Mouse (Mus musculus): ENCODE data around the gene Pdcd5. TPM values are rescaled to one million over a fixed set of nuclear protein-coding genes. Genes with fewer than 3 reads are reported as not detected.

Gene Pdcd5
- polyA plus RNA-seq, 1 experiment from 2014 or later = 109 TPM

DNA sequence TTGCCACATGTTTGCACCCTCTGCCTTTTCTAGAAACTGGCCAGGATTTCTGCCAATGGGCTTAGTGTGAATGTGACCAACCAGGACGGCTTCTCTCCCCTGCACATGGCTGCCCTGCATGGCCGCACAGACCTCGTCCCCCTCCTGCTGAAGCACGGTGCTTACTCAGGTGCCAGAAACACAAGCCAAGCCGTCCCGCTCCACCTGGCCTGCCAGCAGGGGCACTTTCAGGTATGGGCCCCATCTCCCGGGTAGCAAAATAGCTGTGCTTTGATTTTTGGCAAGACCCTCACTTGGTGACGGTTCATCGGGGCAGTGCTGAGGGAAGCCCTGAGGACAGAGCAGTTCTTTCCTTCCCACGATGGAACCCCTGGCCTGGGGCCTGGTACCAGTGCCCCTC, 19.9 kb downstream of the Pdcd5 start:
- Histone ChIP-seq H3K4me1 (ENCODE audit: control insufficient read depth, low read depth, low read length) (no peaks in the 10 kb centered on the region), H3K9ac (ENCODE audit: low read depth, low read length) (no peak overlapping the region), H3K36me3 (ENCODE audit: control insufficient read depth, insufficient read depth) (peaks cover 42% of the 10 kb centered on the region), H3K9me3 (replicated peaks; ENCODE audit: control insufficient read depth, low read length) (no peaks in the 10 kb centered on the region), H3K27ac (ENCODE audit: low read length) (no peak overlapping the region), H3K4me2 (ENCODE audit: low read depth, low read length) (no peak overlapping the region), H3K4me3 (ENCODE audit: low read depth, low read length) (no peak overlapping the region), H3K27me3 (ENCODE audit: control insufficient read depth, insufficient read depth, low read depth, low read length) (no peaks in the 10 kb centered on the region)
- WGBS (ENCODE audit: insufficient replicate concordance) = 89% methylated on average over 10 of the region's 10 CpGs
- ATAC-seq (ENCODE audit: low read depth) = no peak

DNA sequence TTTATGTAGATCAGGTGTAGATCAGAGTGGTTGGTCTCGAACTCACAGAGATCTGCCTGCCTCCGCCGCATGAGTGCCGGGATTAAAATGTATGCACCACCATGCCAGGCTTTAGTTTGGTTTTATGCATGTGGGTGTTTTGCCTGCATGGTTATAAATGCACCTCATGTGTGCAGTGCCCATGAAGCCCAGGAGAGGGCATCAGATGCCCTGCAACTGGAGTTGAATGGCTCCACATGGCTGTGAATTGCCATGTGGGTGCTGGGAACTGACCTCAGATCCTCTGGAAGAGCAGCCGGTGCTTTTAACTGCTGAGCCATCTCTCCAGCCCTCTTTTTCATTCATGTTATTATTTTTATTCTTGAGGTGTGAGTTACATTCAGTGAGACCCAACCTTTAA, 21.3 kb downstream of the Pdcd5 start:
- no peaks in the 10 kb centered on the region for H3K4me1 ChIP-seq (ENCODE audit: control insufficient read depth, low read depth, low read length)
- H3K9me3 ChIP-seq (replicated peaks; ENCODE audit: control insufficient read depth, low read length) = no peaks in the 10 kb centered on the region
- no peak overlapping the region for H3K27ac ChIP-seq (ENCODE audit: low read length)
- H3K27me3 ChIP-seq (ENCODE audit: control insufficient read depth, insufficient read depth, low read depth, low read length) = no peaks in the 10 kb centered on the region
- peaks cover 38% of the 10 kb centered on the region for H3K36me3 ChIP-seq (ENCODE audit: control insufficient read depth, insufficient read depth)
- H3K4me2 ChIP-seq (ENCODE audit: low read depth, low read length) = no peak overlapping the region
- ATAC-seq (ENCODE audit: low read depth) = no peak
- WGBS (ENCODE audit: insufficient replicate concordance) = 89% methylated on average over 5 of the region's 5 CpGs
- H3K9ac ChIP-seq (ENCODE audit: low read depth, low read length) = no peak overlapping the region
- no peak overlapping the region for H3K4me3 ChIP-seq (ENCODE audit: low read depth, low read length)

DNA sequence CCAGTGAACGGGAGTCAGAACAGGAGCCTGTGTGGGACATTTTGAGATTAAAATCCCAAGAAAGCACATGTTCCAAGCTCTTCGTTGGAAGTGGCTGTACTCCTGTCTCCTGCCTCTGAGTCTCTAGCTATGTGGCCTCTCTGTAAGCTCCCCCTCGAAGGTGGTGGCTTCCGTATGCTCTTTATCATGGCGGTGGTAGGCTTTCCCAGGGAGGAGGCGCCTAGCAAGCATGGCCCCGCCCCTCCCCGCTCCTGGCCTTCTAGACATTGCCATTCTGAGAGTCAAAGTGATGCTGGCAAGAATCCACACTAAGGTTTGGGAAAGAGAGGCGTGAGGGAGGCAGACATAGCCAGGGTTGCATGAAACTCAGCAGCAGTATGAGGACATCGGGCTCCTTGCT, 24.7 kb downstream of the Pdcd5 start:
- H3K4me3 ChIP-seq (ENCODE audit: low read depth, low read length) = no peak overlapping the region
- H3K27ac ChIP-seq (ENCODE audit: low read length) = no peak overlapping the region
- no peak overlapping the region for H3K4me2 ChIP-seq (ENCODE audit: low read depth, low read length)
- peaks cover 28% of the 10 kb centered on the region for H3K36me3 ChIP-seq (ENCODE audit: control insufficient read depth, insufficient read depth)
- no peaks in the 10 kb centered on the region for H3K9me3 ChIP-seq (replicated peaks; ENCODE audit: control insufficient read depth, low read length)
- WGBS (ENCODE audit: insufficient replicate concordance) = 82% methylated on average over 10 of the region's 10 CpGs
- H3K9ac ChIP-seq (ENCODE audit: low read depth, low read length) = no peak overlapping the region
- H3K27me3 ChIP-seq (ENCODE audit: control insufficient read depth, insufficient read depth, low read depth, low read length) = no peaks in the 10 kb centered on the region
- ATAC-seq (ENCODE audit: low read depth) = no peak
- H3K4me1 ChIP-seq (ENCODE audit: control insufficient read depth, low read depth, low read length) = no peaks in the 10 kb centered on the region

DNA sequence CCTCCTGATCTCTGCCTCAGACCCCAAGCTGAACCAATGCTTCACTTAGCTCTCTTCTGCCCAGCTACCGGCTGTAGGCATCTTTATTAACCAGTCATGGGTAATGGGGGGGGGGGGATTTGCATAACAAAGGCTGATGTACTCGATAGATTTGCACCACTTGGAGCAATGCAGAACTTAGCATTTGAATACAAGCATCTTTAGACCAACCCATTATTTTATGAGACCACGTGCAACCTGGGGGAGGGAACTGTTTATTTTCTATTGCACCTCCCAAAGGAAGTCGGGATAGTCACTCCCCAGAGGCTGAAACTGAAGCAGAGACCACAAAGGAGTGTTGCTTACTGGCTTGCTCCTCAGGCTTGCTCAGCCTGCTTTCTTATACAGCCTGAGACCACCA, 29.8 kb downstream of the Pdcd5 start:
- no peaks in the 10 kb centered on the region for H3K4me1 ChIP-seq (ENCODE audit: control insufficient read depth, low read depth, low read length)
- no peaks in the 10 kb centered on the region for H3K9me3 ChIP-seq (replicated peaks; ENCODE audit: control insufficient read depth, low read length)
- no peak overlapping the region for H3K4me3 ChIP-seq (ENCODE audit: low read depth, low read length)
- ATAC-seq (ENCODE audit: low read depth) = no peak
- H3K36me3 ChIP-seq (ENCODE audit: control insufficient read depth, insufficient read depth) = peaks cover 30% of the 10 kb centered on the region
- no peaks in the 10 kb centered on the region for H3K27me3 ChIP-seq (ENCODE audit: control insufficient read depth, insufficient read depth, low read depth, low read length)
- WGBS (ENCODE audit: insufficient replicate concordance) = 75% methylated on average over 4 of the region's 4 CpGs
- no peak overlapping the region for H3K4me2 ChIP-seq (ENCODE audit: low read depth, low read length)
- H3K27ac ChIP-seq (ENCODE audit: low read length) = no peak overlapping the region
- H3K9ac ChIP-seq (ENCODE audit: low read depth, low read length) = no peak overlapping the region

DNA sequence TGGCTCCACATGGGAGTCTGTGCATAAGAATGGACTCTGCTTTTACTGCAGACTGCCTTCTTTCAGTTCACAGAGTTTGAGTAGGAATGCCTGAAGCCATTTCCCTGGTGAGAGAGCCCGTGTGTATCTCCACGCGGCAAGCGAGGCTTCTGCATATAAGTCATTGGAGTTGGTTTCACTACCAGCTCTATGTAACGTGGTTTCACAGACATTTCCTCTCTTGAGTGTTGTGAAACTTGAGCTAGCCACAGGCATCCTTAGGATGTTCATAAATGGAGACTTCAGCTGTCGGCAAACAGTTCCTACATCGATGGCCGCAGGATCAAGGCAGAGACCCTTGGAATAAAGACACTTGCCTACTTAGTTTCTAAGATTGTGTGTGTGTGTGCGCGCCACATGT, 38.1 kb downstream of the Pdcd5 start:
- no peak for ATAC-seq (ENCODE audit: low read depth)
- no peak overlapping the region for H3K4me3 ChIP-seq (ENCODE audit: low read depth, low read length)
- H3K4me2 ChIP-seq (ENCODE audit: low read depth, low read length) = no peak overlapping the region
- no peak overlapping the region for H3K27ac ChIP-seq (ENCODE audit: low read length)
- no peaks in the 10 kb centered on the region for H3K9me3 ChIP-seq (replicated peaks; ENCODE audit: control insufficient read depth, low read length)
- no peaks in the 10 kb centered on the region for H3K27me3 ChIP-seq (ENCODE audit: control insufficient read depth, insufficient read depth, low read depth, low read length)
- WGBS (ENCODE audit: insufficient replicate concordance) = 77% methylated on average over 10 of the region's 10 CpGs
- H3K4me1 ChIP-seq (ENCODE audit: control insufficient read depth, low read depth, low read length) = no peaks in the 10 kb centered on the region
- H3K9ac ChIP-seq (ENCODE audit: low read depth, low read length) = no peak overlapping the region
- peaks cover 50% of the 10 kb centered on the region for H3K36me3 ChIP-seq (ENCODE audit: control insufficient read depth, insufficient read depth)

DNA sequence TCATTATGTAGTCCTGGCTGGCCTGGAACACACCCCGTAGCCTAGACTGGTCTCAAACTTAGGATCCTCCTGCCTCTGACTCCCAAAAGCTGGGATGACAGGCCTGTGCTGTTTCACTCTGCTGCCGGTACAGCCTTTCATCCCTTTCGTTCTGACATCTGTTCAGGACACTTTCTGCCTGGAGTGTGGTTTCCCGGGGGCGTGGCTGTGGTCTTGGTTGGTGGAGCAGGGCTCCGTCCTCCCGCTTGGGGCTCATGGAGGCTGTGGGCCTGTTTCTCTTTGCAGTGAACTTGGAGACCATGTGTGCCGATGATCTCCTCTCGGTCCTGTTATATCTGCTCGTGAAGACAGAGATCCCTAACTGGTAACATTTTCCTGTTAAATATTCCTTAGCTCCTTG, 40.5 kb downstream of the Pdcd5 start:
- no peak overlapping the region for H3K4me2 ChIP-seq (ENCODE audit: low read depth, low read length)
- H3K27ac ChIP-seq (ENCODE audit: low read length) = no peak overlapping the region
- no peaks in the 10 kb centered on the region for H3K4me1 ChIP-seq (ENCODE audit: control insufficient read depth, low read depth, low read length)
- H3K9me3 ChIP-seq (replicated peaks; ENCODE audit: control insufficient read depth, low read length) = no peaks in the 10 kb centered on the region
- ATAC-seq (ENCODE audit: low read depth) = no peak
- H3K27me3 ChIP-seq (ENCODE audit: control insufficient read depth, insufficient read depth, low read depth, low read length) = no peaks in the 10 kb centered on the region
- no peak overlapping the region for H3K4me3 ChIP-seq (ENCODE audit: low read depth, low read length)
- H3K36me3 ChIP-seq (ENCODE audit: control insufficient read depth, insufficient read depth) = peaks cover 47% of the 10 kb centered on the region
- WGBS (ENCODE audit: insufficient replicate concordance) = 57% methylated on average over 10 of the region's 10 CpGs
- no peak overlapping the region for H3K9ac ChIP-seq (ENCODE audit: low read depth, low read length)

DNA sequence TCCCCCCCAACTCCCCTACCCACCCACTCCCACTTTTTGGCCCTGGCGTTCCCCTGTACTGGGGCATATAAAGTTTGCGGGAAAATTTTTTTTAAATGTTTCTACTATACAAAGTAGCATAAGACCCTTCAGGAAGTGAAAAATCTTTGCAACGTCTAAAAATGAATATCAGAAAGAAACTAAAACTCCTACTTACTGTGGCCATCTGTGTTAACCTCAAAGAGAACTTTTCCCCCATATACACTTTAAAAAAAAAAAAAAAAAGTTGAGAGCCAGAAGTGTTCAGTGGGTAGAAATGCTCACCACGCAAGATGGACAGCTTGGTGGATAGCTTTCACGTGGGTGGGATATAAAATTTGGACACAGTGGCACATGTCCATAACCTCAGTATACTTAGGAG, 44.6 kb downstream of the Pdcd5 start:
- H3K4me1 ChIP-seq (ENCODE audit: control insufficient read depth, low read depth, low read length) = peaks cover 8% of the 10 kb centered on the region
- ATAC-seq (ENCODE audit: low read depth) = no peak
- H3K4me3 ChIP-seq (ENCODE audit: low read depth, low read length) = no peak overlapping the region
- H3K9ac ChIP-seq (ENCODE audit: low read depth, low read length) = no peak overlapping the region
- H3K27me3 ChIP-seq (ENCODE audit: control insufficient read depth, insufficient read depth, low read depth, low read length) = no peaks in the 10 kb centered on the region
- peaks cover 24% of the 10 kb centered on the region for H3K36me3 ChIP-seq (ENCODE audit: control insufficient read depth, insufficient read depth)
- no peaks in the 10 kb centered on the region for H3K9me3 ChIP-seq (replicated peaks; ENCODE audit: control insufficient read depth, low read length)
- WGBS (ENCODE audit: insufficient replicate concordance) = 81% methylated on average over 5 of the region's 5 CpGs
- no peak overlapping the region for H3K27ac ChIP-seq (ENCODE audit: low read length)
- no peak overlapping the region for H3K4me2 ChIP-seq (ENCODE audit: low read depth, low read length)

DNA sequence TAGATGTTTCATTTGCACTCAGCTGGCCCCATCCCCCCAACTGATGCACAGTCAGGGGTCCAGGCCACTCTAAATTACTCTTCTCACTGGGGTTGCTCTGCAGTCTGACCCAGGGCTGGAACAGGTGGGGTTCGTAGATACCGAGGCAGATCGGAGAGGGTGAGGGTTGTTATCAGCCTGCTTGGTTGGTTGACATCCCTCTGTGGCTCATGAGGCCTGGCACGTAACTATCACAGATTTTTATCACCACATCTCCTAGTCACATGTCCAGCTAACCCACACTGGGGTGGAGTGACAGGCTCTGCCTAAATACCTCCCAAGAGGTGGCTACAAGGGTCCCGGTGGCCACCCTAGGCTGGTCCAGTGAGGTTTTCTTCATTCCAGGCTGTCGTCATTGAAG, 46.2 kb downstream of the Pdcd5 start:
- Histone ChIP-seq H3K27ac (ENCODE audit: low read length) (no peak overlapping the region), H3K27me3 (ENCODE audit: control insufficient read depth, insufficient read depth, low read depth, low read length) (no peaks in the 10 kb centered on the region), H3K9me3 (replicated peaks; ENCODE audit: control insufficient read depth, low read length) (no peaks in the 10 kb centered on the region), H3K4me1 (ENCODE audit: control insufficient read depth, low read depth, low read length) (peaks cover 8% of the 10 kb centered on the region), H3K36me3 (ENCODE audit: control insufficient read depth, insufficient read depth) (peaks cover 12% of the 10 kb centered on the region), H3K4me2 (ENCODE audit: low read depth, low read length) (no peak overlapping the region), H3K4me3 (ENCODE audit: low read depth, low read length) (no peak overlapping the region), H3K9ac (ENCODE audit: low read depth, low read length) (no peak overlapping the region)
- peak; percentile 83 for ATAC-seq (ENCODE audit: low read depth)
- 37% methylated on average over 6 of the region's 6 CpGs for WGBS (ENCODE audit: insufficient replicate concordance)

DNA sequence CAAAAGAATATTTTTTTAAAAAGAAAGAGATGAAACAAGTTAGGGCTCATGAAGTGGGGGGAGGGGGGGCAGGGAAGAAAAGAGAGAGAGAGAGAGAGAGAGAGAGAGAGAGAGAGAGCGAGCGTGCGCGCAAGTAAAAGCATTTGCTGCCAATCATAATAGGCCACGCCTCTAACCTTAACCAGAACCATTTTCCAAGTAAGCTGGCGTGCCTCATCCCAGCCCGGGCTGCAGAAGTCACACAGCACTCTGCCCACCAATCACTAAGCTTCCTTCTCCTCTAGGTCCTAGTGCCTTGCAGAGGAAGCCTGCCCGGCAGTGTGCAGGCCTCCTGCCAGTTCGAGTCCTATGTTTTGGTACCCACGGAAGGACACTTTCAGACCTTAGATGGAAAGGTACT, 47.3 kb downstream of the Pdcd5 start:
- no peaks in the 10 kb centered on the region for H3K9me3 ChIP-seq (replicated peaks; ENCODE audit: control insufficient read depth, low read length)
- no peaks in the 10 kb centered on the region for H3K27me3 ChIP-seq (ENCODE audit: control insufficient read depth, insufficient read depth, low read depth, low read length)
- no peak overlapping the region for H3K4me3 ChIP-seq (ENCODE audit: low read depth, low read length)
- peaks cover 8% of the 10 kb centered on the region for H3K4me1 ChIP-seq (ENCODE audit: control insufficient read depth, low read depth, low read length)
- peaks cover 15% of the 10 kb centered on the region for H3K36me3 ChIP-seq (ENCODE audit: control insufficient read depth, insufficient read depth)
- H3K27ac ChIP-seq (ENCODE audit: low read length) = no peak overlapping the region
- no peak for ATAC-seq (ENCODE audit: low read depth)
- H3K4me2 ChIP-seq (ENCODE audit: low read depth, low read length) = no peak overlapping the region
- no peak overlapping the region for H3K9ac ChIP-seq (ENCODE audit: low read depth, low read length)
- WGBS (ENCODE audit: insufficient replicate concordance) = 86% methylated on average over 10 of the region's 10 CpGs

DNA sequence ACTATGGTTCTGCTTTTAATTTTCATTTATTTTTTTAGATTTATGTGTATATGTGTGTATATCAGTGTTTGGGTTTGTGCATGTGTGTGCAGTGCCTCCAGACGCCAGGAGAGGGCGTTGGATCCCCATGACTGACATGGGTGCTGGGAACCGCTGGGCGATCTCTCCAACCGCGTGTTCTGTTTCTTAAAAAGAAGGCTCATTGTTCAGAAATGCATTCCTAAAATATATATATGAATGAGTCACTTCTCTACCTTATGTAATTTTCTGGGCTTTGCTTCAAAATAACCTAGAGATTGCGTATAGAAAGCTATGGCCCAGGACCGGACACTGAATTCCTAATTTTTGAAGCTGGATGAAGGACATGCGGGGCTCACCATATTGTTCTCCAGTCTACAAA, 47.8 kb downstream of the Pdcd5 start:
- Histone ChIP-seq H3K27me3 (ENCODE audit: control insufficient read depth, insufficient read depth, low read depth, low read length) (no peaks in the 10 kb centered on the region), H3K36me3 (ENCODE audit: control insufficient read depth, insufficient read depth) (peaks cover 15% of the 10 kb centered on the region), H3K4me3 (ENCODE audit: low read depth, low read length) (no peak overlapping the region), H3K9ac (ENCODE audit: low read depth, low read length) (no peak overlapping the region), H3K9me3 (replicated peaks; ENCODE audit: control insufficient read depth, low read length) (no peaks in the 10 kb centered on the region), H3K4me2 (ENCODE audit: low read depth, low read length) (no peak overlapping the region), H3K4me1 (ENCODE audit: control insufficient read depth, low read depth, low read length) (peaks cover 8% of the 10 kb centered on the region), H3K27ac (ENCODE audit: low read length) (no peak overlapping the region)
- no peak for ATAC-seq (ENCODE audit: low read depth)
- 86% methylated on average over 9 of the region's 9 CpGs for WGBS (ENCODE audit: insufficient replicate concordance)
